Mouse (Mus musculus): ENCODE data around the gene Ankib1.
A peak's percentile ranks its signal among the peaks of the same experiment; 100 is the strongest.
"Not testable (repeated sequence)": the region's sequence is repeated elsewhere in the genome, so short reads cannot be mapped to it uniquely, and the experiment has no call there.

Ankib1 gene

GRCm38 (mm10) chr5:3723415-3723814 lies 79.3 kb downstream of the Ankib1 start:
- DNase-seq, result no peak

- no peak for DNase-seq
These were observed 79.9 kb downstream of the Ankib1 start for GRCm38 (mm10) chr5:3722873-3723272.

GRCm38 (mm10) chr5:3719371-3719770 lies 83.4 kb downstream of the Ankib1 start:
- no peak for DNase-seq

GRCm38 (mm10) chr5:3715800-3716199 lies 86.9 kb downstream of the Ankib1 start:
- DNase-seq, result no peak

- DNase-seq, result no peak
These were observed 100.5 kb downstream of the Ankib1 start for GRCm38 (mm10) chr5:3702180-3702579.

GRCm38 (mm10) chr5:3700025-3700424 lies 102.7 kb downstream of the Ankib1 start:
- no peak for DNase-seq

- DNase-seq, result no peak
These were observed 106.7 kb downstream of the Ankib1 start for GRCm38 (mm10) chr5:3696031-3696430.

- no peak for DNase-seq
These were observed 107.5 kb downstream of the Ankib1 start for GRCm38 (mm10) chr5:3695191-3695590.

GRCm38 (mm10) chr5:3692956-3693355 lies 109.8 kb downstream of the Ankib1 start:
- DNase-seq, result no peak

- no peak for DNase-seq
These were observed 111.4 kb downstream of the Ankib1 start for GRCm38 (mm10) chr5:3691283-3691682.

- no peak for DNase-seq
These were observed 114.4 kb downstream of the Ankib1 start for GRCm38 (mm10) chr5:3688298-3688697.

GRCm38 (mm10) chr5:3669938-3670554 lies 132.7 kb downstream of the Ankib1 start:
- DNase-seq, result no peak

GRCm38 (mm10) chr5:3666585-3666984 lies 136.1 kb downstream of the Ankib1 start:
- no peak for DNase-seq

GRCm38 (mm10) chr5:3665225-3665624 lies 137.5 kb downstream of the Ankib1 start:
- DNase-seq, result no peak

GRCm38 (mm10) chr5:3657085-3657484 lies 145.6 kb downstream of the Ankib1 start, which contains the start of gene Gatad1:
Gene Gatad1 (minus strand): TSS chr5:3657185.
- DNase-seq, result no peak

GRCm38 (mm10) chr5:3653801-3654200 lies 148.9 kb downstream of the Ankib1 start:
- DNase-seq, result no peak

GRCm38 (mm10) chr5:3652903-3653575 lies 149.7 kb downstream of the Ankib1 start:
- not testable (repeated sequence) for DNase-seq

GRCm38 (mm10) chr5:3651621-3652020 lies 151.1 kb downstream of the Ankib1 start:
- DNase-seq, result no peak

GRCm38 (mm10) chr5:3650881-3651280 lies 151.8 kb downstream of the Ankib1 start, which contains the start of gene Tmbim7:
Gene Tmbim7 (plus strand): TSS chr5:3651181.
- DNase-seq, result no peak

GRCm38 (mm10) chr5:3648849-3649210 lies 153.9 kb downstream of the Ankib1 start:
- DNase-seq, result no peak

GRCm38 (mm10) chr5:3648206-3648848 lies 154.4 kb downstream of the Ankib1 start:
- DNase-seq, result no peak

- peak; percentile 94 for DNase-seq
These were observed 155.0 kb downstream of the Ankib1 start for GRCm38 (mm10) chr5:3647708-3648121.

GRCm38 (mm10) chr5:3646991-3647707 lies 155.6 kb downstream of the Ankib1 start:
- peak; percentile 77 for DNase-seq
